Mouse (Mus musculus): Measurements from ENCODE around the gene Pex14.

- no peak for TF ChIP-seq CTCF (IDR thresholded peaks at IDR 0.05; ENCODE audit: low read depth, low read length)
- no peak for TF ChIP-seq POLR2A (IDR thresholded peaks at IDR 0.05; ENCODE audit: extremely low read depth, insufficient read depth, low read length)
These were observed 170.8 kb downstream of the Pex14 start for GRCm38 (mm10) chr4:148928876-148929275.

Measured in liver, adult 2 months (tissue).